Mouse (Mus musculus): ENCODE data around the gene Anks6. TPM values are rescaled to one million over a fixed set of nuclear protein-coding genes. Genes with fewer than 3 reads are reported as not detected.

The Anks6 gene
- polyA plus RNA-seq, 1 experiment: not detected

GRCm38 (mm10) chr4:46992827-46993473 lies 64.3 kb downstream of the Anks6 start:
- H3K27me3 ChIP-seq (ENCODE audit: control insufficient read depth): peaks cover 59% of the 10 kb centered on the region
- H3K9me3 ChIP-seq (ENCODE audit: control insufficient read depth, low read length): peaks cover 3% of the 10 kb centered on the region; the same call in 1 of the 2 replicates
- no peak overlapping the region for H3K4me3 ChIP-seq (replicated peaks)

GRCm38 (mm10) chr4:46991959-46992316 lies 65.3 kb downstream of the Anks6 start:
- Histone ChIP-seq H3K27me3 (ENCODE audit: control insufficient read depth) (peaks cover 59% of the 10 kb centered on the region), H3K4me1 (ENCODE audit: control insufficient read depth) (no peaks in the 10 kb centered on the region), H3K36me3 (ENCODE audit: control insufficient read depth) (no peaks in the 10 kb centered on the region), H3K4me3 (replicated peaks) (no peak overlapping the region), H3K9me3 (ENCODE audit: control insufficient read depth, low read length) (peaks cover 3% of the 10 kb centered on the region; the same call in 1 of the 2 replicates)
- TF ChIP-seq GATA1 (IDR thresholded peaks at IDR 0.05; ENCODE audit: low read length) (no peak), TAL1 (IDR thresholded peaks at IDR 0.05; ENCODE audit: low read length) (no peak)

More at GRCm38 (mm10) chr4:46992827-46993473, 64.3 kb downstream of the Anks6 start:
- TF ChIP-seq TAL1 (IDR thresholded peaks at IDR 0.05; ENCODE audit: low read length) (no peak), GATA1 (IDR thresholded peaks at IDR 0.05; ENCODE audit: low read length) (no peak)
- H3K4me1 ChIP-seq (ENCODE audit: control insufficient read depth): no peaks in the 10 kb centered on the region
- H3K36me3 ChIP-seq (ENCODE audit: control insufficient read depth): no peaks in the 10 kb centered on the region

- Histone ChIP-seq H3K9me3 (ENCODE audit: control insufficient read depth, low read length) (peaks cover 3% of the 10 kb centered on the region; the same call in 1 of the 2 replicates), H3K36me3 (ENCODE audit: control insufficient read depth) (no peaks in the 10 kb centered on the region)
These were observed 65.9 kb downstream of the Anks6 start, which contains the start of gene Gabbr2 for GRCm38 (mm10) chr4:46991016-46991958. Gene Gabbr2 (minus strand): TSS chr4:46991873.

GRCm38 (mm10) chr4:46990281-46991015 lies 66.8 kb downstream of the Anks6 start:
- Histone ChIP-seq H3K9me3 (ENCODE audit: control insufficient read depth, low read length) (peaks cover 3% of the 10 kb centered on the region; the same call in 1 of the 2 replicates), H3K4me3 (replicated peaks) (no peak overlapping the region), H3K4me1 (ENCODE audit: control insufficient read depth) (no peaks in the 10 kb centered on the region), H3K27me3 (ENCODE audit: control insufficient read depth) (peaks cover 59% of the 10 kb centered on the region), H3K36me3 (ENCODE audit: control insufficient read depth) (no peaks in the 10 kb centered on the region)
- TF ChIP-seq GATA1 (IDR thresholded peaks at IDR 0.05; ENCODE audit: low read length) (no peak), TAL1 (IDR thresholded peaks at IDR 0.05; ENCODE audit: low read length) (no peak)

More at GRCm38 (mm10) chr4:46991016-46991958, 65.9 kb downstream of the Anks6 start, which contains the start of gene Gabbr2:
- no peak for TF ChIP-seq TAL1 (IDR thresholded peaks at IDR 0.05; ENCODE audit: low read length)
- TF ChIP-seq GATA1 (IDR thresholded peaks at IDR 0.05; ENCODE audit: low read length): no peak
- no peaks in the 10 kb centered on the region for H3K4me1 ChIP-seq (ENCODE audit: control insufficient read depth)
- peaks cover 59% of the 10 kb centered on the region for H3K27me3 ChIP-seq (ENCODE audit: control insufficient read depth)
- H3K4me3 ChIP-seq (replicated peaks): no peak within 1 kb of the TSS

- peaks cover 59% of the 10 kb centered on the region for H3K27me3 ChIP-seq (ENCODE audit: control insufficient read depth)
- H3K4me1 ChIP-seq (ENCODE audit: control insufficient read depth): no peaks in the 10 kb centered on the region
- H3K36me3 ChIP-seq (ENCODE audit: control insufficient read depth): no peaks in the 10 kb centered on the region
- H3K9me3 ChIP-seq (ENCODE audit: control insufficient read depth, low read length): peaks cover 3% of the 10 kb centered on the region; the same call in 1 of the 2 replicates
- TF ChIP-seq TAL1 (IDR thresholded peaks at IDR 0.05; ENCODE audit: low read length) (no peak), GATA1 (IDR thresholded peaks at IDR 0.05; ENCODE audit: low read length) (no peak)
- no peak overlapping the region for H3K4me3 ChIP-seq (replicated peaks)
These were observed 67.4 kb downstream of the Anks6 start for GRCm38 (mm10) chr4:46989842-46990241.

- Histone ChIP-seq H3K4me3 (replicated peaks) (no peak overlapping the region), H3K36me3 (ENCODE audit: control insufficient read depth) (no peaks in the 10 kb centered on the region), H3K4me1 (ENCODE audit: control insufficient read depth) (no peaks in the 10 kb centered on the region), H3K9me3 (ENCODE audit: control insufficient read depth, low read length) (peaks cover 3% of the 10 kb centered on the region; the same call in 1 of the 2 replicates), H3K27me3 (ENCODE audit: control insufficient read depth) (peaks cover 54% of the 10 kb centered on the region)
- TF ChIP-seq TAL1 (IDR thresholded peaks at IDR 0.05; ENCODE audit: low read length): no peak
- no peak for TF ChIP-seq GATA1 (IDR thresholded peaks at IDR 0.05; ENCODE audit: low read length)
These were observed 68.4 kb downstream of the Anks6 start for GRCm38 (mm10) chr4:46988824-46989223.

DNA sequence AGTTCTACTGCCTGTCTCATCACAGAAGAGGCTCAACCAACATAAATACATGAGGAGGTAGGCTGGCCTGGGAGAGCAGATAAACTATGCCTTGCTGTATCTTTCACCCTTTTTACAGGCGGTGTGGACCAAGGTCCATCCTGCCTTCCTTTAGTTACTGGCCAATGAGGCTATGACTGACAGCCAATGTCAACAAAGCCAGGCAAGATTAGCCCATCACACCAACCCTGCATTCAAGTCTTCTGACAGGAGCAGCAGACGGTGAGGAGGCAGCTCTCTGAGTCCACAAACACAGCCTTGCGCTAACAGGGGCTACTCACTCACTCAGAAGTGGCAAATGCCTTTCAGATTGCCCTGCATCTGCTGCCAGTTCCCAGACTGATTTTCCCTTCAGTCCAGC lies 69.0 kb downstream of the Anks6 start:
- Histone ChIP-seq H3K27me3 (ENCODE audit: control insufficient read depth) (peaks cover 48% of the 10 kb centered on the region), H3K4me1 (ENCODE audit: control insufficient read depth) (no peaks in the 10 kb centered on the region), H3K4me3 (replicated peaks) (no peak overlapping the region), H3K36me3 (ENCODE audit: control insufficient read depth) (no peaks in the 10 kb centered on the region), H3K9me3 (ENCODE audit: control insufficient read depth, low read length) (peaks cover 3% of the 10 kb centered on the region; the same call in 1 of the 2 replicates)
- TF ChIP-seq TAL1 (IDR thresholded peaks at IDR 0.05; ENCODE audit: low read length): no peak
- no peak for TF ChIP-seq GATA1 (IDR thresholded peaks at IDR 0.05; ENCODE audit: low read length)

DNA sequence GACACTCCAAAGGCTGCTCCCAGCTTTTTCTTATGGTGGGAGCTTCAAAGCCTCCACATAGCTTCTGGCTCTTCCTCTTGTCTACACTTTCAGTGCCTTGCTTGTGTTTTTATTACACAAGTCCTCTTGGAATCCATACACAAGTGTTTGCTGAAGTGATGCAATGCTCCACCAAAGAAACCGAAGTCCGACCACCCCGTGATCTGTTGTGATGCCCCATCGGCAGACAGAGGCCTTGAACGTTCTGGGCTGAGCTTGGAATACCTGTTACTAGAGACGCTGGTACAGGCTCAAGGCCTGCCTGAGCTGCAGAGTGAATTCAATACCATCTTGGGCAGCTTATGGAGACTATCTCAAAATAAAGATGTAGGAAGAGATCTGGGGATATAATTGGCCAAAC lies 69.4 kb downstream of the Anks6 start:
- Histone ChIP-seq H3K36me3 (ENCODE audit: control insufficient read depth) (no peaks in the 10 kb centered on the region), H3K4me3 (replicated peaks) (no peak overlapping the region), H3K27me3 (ENCODE audit: control insufficient read depth) (peaks cover 44% of the 10 kb centered on the region), H3K4me1 (ENCODE audit: control insufficient read depth) (no peaks in the 10 kb centered on the region), H3K9me3 (ENCODE audit: control insufficient read depth, low read length) (peaks cover 3% of the 10 kb centered on the region; the same call in 1 of the 2 replicates)
- TF ChIP-seq TAL1 (IDR thresholded peaks at IDR 0.05; ENCODE audit: low read length) (no peak), GATA1 (IDR thresholded peaks at IDR 0.05; ENCODE audit: low read length) (no peak)

Measured in erythroblast, embryonic 14.5 days (primary cell).